ENCODE assay signal across 9 mouse cellular contexts in genomic region chr7:110287476-110288071, GRCm38 (mm10).
DNase-seq lines count a peak whose midpoint lies in the region; ATAC-seq and TF ChIP-seq lines count a peak whose summit lies in the region.
"Had no signal": no experiment of that assay in that cellular context is flagged by ENCODE, and none has a peak within 500 bp of the region (broad histone marks: within the 10 kb centered on the region; RNA-seq: fewer than 3 reads in every experiment).

No protein-coding gene starts in this region.

- peak; percentile 56 for DNase-seq in A20 (ENCODE audit: low read depth, low spot score)
- DNase-seq in kidney, postnatal 36 days, result peak; percentile 23 to 49
- DNase-seq in frontal cortex, adult 2 months (ENCODE audit: extremely low spot score in 1 of 2, low spot score in 1 of 2), result no peak
- DNase-seq in layer of hippocampus, postnatal 36 days, result no peak

- peaks cover 16% of the 10 kb centered on the region for H3K4me1 ChIP-seq in intestine, embryonic 15.5 days (replicated peaks)
- H3K4me1 ChIP-seq in intestine, postnatal 0 days (replicated peaks; ENCODE audit: control insufficient read depth, insufficient read depth, low read length), result no peaks in the 10 kb centered on the region
- H3K4me1 ChIP-seq in embryonic fibroblast, embryonic 13.5 days (ENCODE audit: control insufficient read depth, insufficient read depth, low read length), result peaks cover 26% of the 10 kb centered on the region

- H3K4me2 ChIP-seq in intestine, embryonic 15.5 days (replicated peaks), result no peak overlapping the region
- H3K4me2 ChIP-seq in intestine, postnatal 0 days (replicated peaks; ENCODE audit: low read depth), result no peak overlapping the region

- TF ChIP-seq POLR2A in embryonic fibroblast, embryonic 13.5 days (IDR thresholded peaks at IDR 0.05; ENCODE audit: low read depth, low read length), result no peak

- 58% methylated on average over 8 of the region's 8 CpGs for WGBS in intestine, embryonic 15.5 days
- WGBS in intestine, postnatal 0 days, result 61% methylated on average over 8 of the region's 8 CpGs

- no peaks in the 10 kb centered on the region for H3K9me3 ChIP-seq in intestine, embryonic 15.5 days
- H3K9me3 ChIP-seq in intestine, postnatal 0 days (ENCODE audit: control insufficient read depth), result no peaks in the 10 kb centered on the region

- H3K4me3 ChIP-seq in intestine, embryonic 15.5 days (replicated peaks), result no peak overlapping the region
- H3K4me3 ChIP-seq in intestine, postnatal 0 days (ENCODE audit: low read depth, low read length), result no peak overlapping the region
- no peak overlapping the region for H3K4me3 ChIP-seq in embryonic fibroblast, embryonic 13.5 days (ENCODE audit: insufficient read depth, low read length)
- H3K4me3 ChIP-seq: limb, embryonic 13.5 days had no signal

- no peak; the same call in none of the 2 replicates for ATAC-seq in intestine, embryonic 15.5 days
- ATAC-seq in intestine, postnatal 0 days, result no peak
- no peak for ATAC-seq in erythroid progenitor cell, adult 5-6 weeks (replicated peaks; ENCODE audit: low FRiP score, poor library complexity, severe bottlenecking)

- H3K27me3 ChIP-seq in intestine, embryonic 15.5 days (replicated peaks), result no peaks in the 10 kb centered on the region
- H3K27me3 ChIP-seq in intestine, postnatal 0 days (replicated peaks; ENCODE audit: control insufficient read depth, insufficient read depth, low read length), result no peaks in the 10 kb centered on the region
- H3K27me3 ChIP-seq: limb, embryonic 13.5 days had no signal

- H3K36me3 ChIP-seq in intestine, embryonic 15.5 days, result no peaks in the 10 kb centered on the region
- peaks cover 7% of the 10 kb centered on the region; the same call in 1 of the 2 replicates for H3K36me3 ChIP-seq in intestine, postnatal 0 days (ENCODE audit: control insufficient read depth, insufficient read depth)

- H3K27ac ChIP-seq in intestine, embryonic 15.5 days, result 0 out of 2 replicates have a peak overlapping the region, but pooled peaks have one; percentile 17
- no peak overlapping the region for H3K27ac ChIP-seq in intestine, postnatal 0 days (ENCODE audit: low read depth, low read length)
- peak overlapping the region; percentile 93 for H3K27ac ChIP-seq in embryonic fibroblast, embryonic 13.5 days (ENCODE audit: insufficient read depth, low read length)
- H3K27ac ChIP-seq: limb, embryonic 13.5 days had no signal

- TF ChIP-seq CTCF in intestine, postnatal 0 days (IDR thresholded peaks at IDR 0.05; ENCODE audit: low read depth), result no peak
- no peak for TF ChIP-seq CTCF in embryonic fibroblast, embryonic 13.5 days (IDR thresholded peaks at IDR 0.05; ENCODE audit: borderline replicate concordance, insufficient read depth, low read length)

- H3K9ac ChIP-seq in intestine, embryonic 15.5 days, result no peak overlapping the region
- H3K9ac ChIP-seq in intestine, postnatal 0 days (ENCODE audit: low read depth, low read length), result no peak overlapping the region
- H3K9ac ChIP-seq: limb, embryonic 13.5 days had no signal

Comparison
In these comparisons a context has a peak if more than half of its experiments do, and no peak if none do; other contexts are left out.
1. DNase-seq: peak in A20 (single experiment) and kidney, postnatal 36 days (2 of 2); none in frontal cortex, adult 2 months (0 of 2) and layer of hippocampus, postnatal 36 days (0 of 2).